Mouse (Mus musculus) kidney, embryonic 16.5 days (tissue): ENCODE measurements around the gene Kxd1. TPM values are rescaled to one million over a fixed set of nuclear protein-coding genes. Genes with fewer than 3 reads are reported as not detected.
A peak's percentile ranks its signal among the peaks of the same experiment; 100 is the strongest.
"Not testable (repeated sequence)": the region's sequence is repeated elsewhere in the genome, so short reads cannot be mapped to it uniquely, and the experiment has no call there.

ENCODE experiments used
- ATAC-seq: fragments of 200-750 bp; cut with Nextera tagmentation; 2 replicates; pipeline ENCODE4 v1.8.0; 2017; ENCODE audit warnings: moderate TSS enrichment; ENCODE audit not compliant: low FRiP score, low TSS enrichment
- H3K27ac ChIP-seq: fragments of 300-500 bp; sonication (generic); 2 replicates; pipeline ENCODE4 v1.5.1; 2014; ENCODE audit warnings: low read length
- H3K27me3 ChIP-seq: fragments of 300-500 bp; sonication (generic); 2 replicates; pipeline ENCODE4 v1.6.1; 2014; ENCODE audit warnings: low read length, control low read depth, mixed read lengths; ENCODE audit not compliant: insufficient read depth
- H3K36me3 ChIP-seq: fragments of 300-500 bp; sonication (generic); 2 replicates; pipeline ENCODE4 v1.6.1; 2014; ENCODE audit warnings: low read length, control low read depth, mixed read lengths; ENCODE audit not compliant: insufficient read depth
- H3K4me1 ChIP-seq: fragments of 300-500 bp; sonication (generic); 2 replicates; pipeline ENCODE4 v1.6.1; 2014; ENCODE audit warnings: low read length, control low read depth, mixed read lengths; ENCODE audit not compliant: insufficient read depth
- H3K4me2 ChIP-seq: fragments of 300-500 bp; sonication (generic); replicated peaks from 2 replicates; pipeline ENCODE4 v1.6.1; 2014; ENCODE audit warnings: low read depth, low read length
- H3K4me3 ChIP-seq: fragments of 300-500 bp; sonication (generic); 2 replicates; pipeline ENCODE4 v1.5.1; 2014; ENCODE audit warnings: mild to moderate bottlenecking, low read length
- H3K9ac ChIP-seq: fragments of 300-500 bp; sonication (generic); replicated peaks from 2 replicates; pipeline ENCODE4 v1.6.1; 2014; ENCODE audit warnings: low read length
- H3K9me3 ChIP-seq: fragments of 300-500 bp; sonication (generic); 2 replicates; pipeline ENCODE4 v1.6.1; 2016; ENCODE audit warnings: low read length, control low read depth
- WGBS: fragments of 180-500 bp; shearing (Covaris S2); extraction: QIAGEN DNeasy Blood & Tissue Kit; methylation state at CpG from one replicate; pipeline ENCODE4 v1.1.7; 2014; 5-methylcytosine and 5-hydroxymethylcytosine counted together
- polyA plus RNA-seq: library from polyadenylated mRNA; unstranded; fragments of >200 nt; fragmentation: Nextera tagmentation; extraction: Ambion mirVana; gene quantifications from 2 replicates; pipeline ENCODE4 v1.2.1, GENCODE M21; 2015

Kxd1 gene
- polyA plus RNA-seq, 1 experiment from 2014 or later = 65.4 TPM

GRCm38 (mm10) chr8:70522592-70523403, 5.0 kb downstream of the Kxd1 start:
- WGBS = under 1% methylated on average over 51 of the region's 51 CpGs

GRCm38 (mm10) chr8:70519606-70520005, 8.2 kb downstream of the Kxd1 start:
- Histone ChIP-seq H3K4me3 (no peak overlapping the region), H3K36me3 (peaks cover 22% of the 10 kb centered on the region; the same call in 1 of the 2 replicates), H3K4me2 (no peak overlapping the region), H3K27me3 (no peaks in the 10 kb centered on the region), H3K4me1 (peaks cover 15% of the 10 kb centered on the region), H3K9ac (no peak overlapping the region), H3K27ac (no peak overlapping the region), H3K9me3 (no peaks in the 10 kb centered on the region)
- WGBS = 67% methylated on average over 2 of the region's 2 CpGs
- no peak for ATAC-seq

More at GRCm38 (mm10) chr8:70522592-70523403, 5.0 kb downstream of the Kxd1 start:
- Histone ChIP-seq H3K27me3 (no peaks in the 10 kb centered on the region), H3K9me3 (no peaks in the 10 kb centered on the region), H3K9ac (peak overlapping the region; percentile 79), H3K4me3 (peak overlapping the region; percentile 80), H3K4me2 (peak overlapping the region; percentile 76), H3K4me1 (peaks cover 22% of the 10 kb centered on the region), H3K36me3 (peaks cover 10% of the 10 kb centered on the region; the same call in 1 of the 2 replicates), H3K27ac (peak overlapping the region; percentile 95)
- peak; percentile 81 for ATAC-seq

- Histone ChIP-seq H3K27me3 (no peaks in the 10 kb centered on the region), H3K4me1 (peaks cover 15% of the 10 kb centered on the region), H3K4me3 (no peak overlapping the region), H3K9ac (no peak overlapping the region), H3K27ac (no peak overlapping the region), H3K36me3 (peaks cover 27% of the 10 kb centered on the region), H3K9me3 (no peaks in the 10 kb centered on the region), H3K4me2 (no peak overlapping the region)
- WGBS = 95% methylated on average over 6 of the region's 6 CpGs
- ATAC-seq = no peak
Observed at GRCm38 (mm10) chr8:70519043-70519442, 8.7 kb downstream of the Kxd1 start.

GRCm38 (mm10) chr8:70517940-70518643, 9.7 kb downstream of the Kxd1 start:
- Histone ChIP-seq H3K9ac (no peak overlapping the region), H3K36me3 (peaks cover 32% of the 10 kb centered on the region), H3K4me1 (peaks cover 9% of the 10 kb centered on the region), H3K27ac (no peak overlapping the region), H3K9me3 (no peaks in the 10 kb centered on the region), H3K27me3 (no peaks in the 10 kb centered on the region), H3K4me2 (no peak overlapping the region), H3K4me3 (no peak overlapping the region)
- WGBS = 62% methylated on average over 10 of the region's 10 CpGs
- no peak for ATAC-seq

GRCm38 (mm10) chr8:70513441-70513840, 14.3 kb downstream of the Kxd1 start:
- H3K27ac ChIP-seq = no peak overlapping the region
- H3K9ac ChIP-seq = no peak overlapping the region
- no peak for ATAC-seq
- WGBS = 73% methylated on average over 2 of the region's 2 CpGs
- peaks cover 27% of the 10 kb centered on the region for H3K36me3 ChIP-seq
- no peaks in the 10 kb centered on the region for H3K9me3 ChIP-seq
- no peaks in the 10 kb centered on the region for H3K27me3 ChIP-seq
- no peak overlapping the region for H3K4me2 ChIP-seq
- no peak overlapping the region for H3K4me3 ChIP-seq
- peaks cover 16% of the 10 kb centered on the region for H3K4me1 ChIP-seq

GRCm38 (mm10) chr8:70512253-70512903, 15.4 kb downstream of the Kxd1 start:
- Histone ChIP-seq H3K4me2 (no peak overlapping the region), H3K4me1 (peaks cover 17% of the 10 kb centered on the region), H3K36me3 (peaks cover 32% of the 10 kb centered on the region), H3K27ac (no peak overlapping the region), H3K27me3 (no peaks in the 10 kb centered on the region), H3K9me3 (no peaks in the 10 kb centered on the region), H3K9ac (no peak overlapping the region), H3K4me3 (no peak overlapping the region)
- no peak for ATAC-seq
- 94% methylated on average over 11 of the region's 11 CpGs for WGBS

GRCm38 (mm10) chr8:70511770-70512169, 16.0 kb downstream of the Kxd1 start:
- WGBS = 90% methylated on average over 2 of the region's 2 CpGs
- H3K27ac ChIP-seq = no peak overlapping the region
- H3K36me3 ChIP-seq = peaks cover 31% of the 10 kb centered on the region
- peaks cover 21% of the 10 kb centered on the region for H3K4me1 ChIP-seq
- H3K9ac ChIP-seq = no peak overlapping the region
- no peaks in the 10 kb centered on the region for H3K9me3 ChIP-seq
- no peak for ATAC-seq
- H3K27me3 ChIP-seq = no peaks in the 10 kb centered on the region
- H3K4me2 ChIP-seq = peak overlapping the region; percentile 52; the same call in 1 of the 2 replicates
- no peak overlapping the region for H3K4me3 ChIP-seq

GRCm38 (mm10) chr8:70511174-70511573, 16.6 kb downstream of the Kxd1 start:
- Histone ChIP-seq H3K36me3 (peaks cover 27% of the 10 kb centered on the region), H3K4me2 (peak overlapping the region; percentile 52), H3K9ac (peak overlapping the region; percentile 99), H3K27ac (peak overlapping the region; percentile 99; the same call in 1 of the 2 replicates), H3K4me1 (peaks cover 22% of the 10 kb centered on the region), H3K4me3 (peak overlapping the region; percentile 99)
- WGBS = 84% methylated on average over 6 of the region's 6 CpGs
- not testable (repeated sequence) for H3K9me3 ChIP-seq, H3K27me3 ChIP-seq, ATAC-seq

- peak within 1 kb of the TSS; percentile 99 for H3K9ac ChIP-seq
- peak; percentile 81 for ATAC-seq
- under 1% methylated on average over 74 of the region's 74 CpGs for WGBS
Observed at GRCm38 (mm10) chr8:70510228-70510915, 17.4 kb downstream of the Kxd1 start, which contains the start of gene Uba52. TSS of gene Uba52 (minus strand) at chr8:70510801.

More at GRCm38 (mm10) chr8:70510228-70510915, 17.4 kb downstream of the Kxd1 start, which contains the start of gene Uba52:
- Histone ChIP-seq H3K9me3 (no peaks in the 10 kb centered on the region), H3K27ac (peak within 1 kb of the TSS; percentile 99), H3K4me2 (peak within 1 kb of the TSS; percentile 97), H3K27me3 (no peaks in the 10 kb centered on the region), H3K4me3 (peak within 1 kb of the TSS; percentile 99), H3K36me3 (peaks cover 26% of the 10 kb centered on the region), H3K4me1 (peaks cover 29% of the 10 kb centered on the region)
